Mouse (Mus musculus): ENCODE measurements at regions not wholly inside any gene's neighbourhood (a gene's known extent, or its start where the extent isn't known, plus 50 kb on each side); places are given as distances from the start of the nearest gene placed in this dataset.

- in situ Hi-C loops (cut with MboI; ENCODE audit: low sequenced_read_pairs in 2 of 2, unreplicated experiment in 2 of 2): no loop called here
- Histone ChIP-seq H3K27ac (ENCODE audit: insufficient read depth, low read depth, low read length, poor library complexity, severe bottlenecking) (no peak overlapping the region), H3K9me3 (ENCODE audit: control insufficient read depth, insufficient read depth, low read depth, low read length) (no peaks in the 10 kb centered on the region)
Measured at GRCm38 (mm10) chr13:111966113-111966512, 157.3 kb upstream of the Map3k1 start.

DNA sequence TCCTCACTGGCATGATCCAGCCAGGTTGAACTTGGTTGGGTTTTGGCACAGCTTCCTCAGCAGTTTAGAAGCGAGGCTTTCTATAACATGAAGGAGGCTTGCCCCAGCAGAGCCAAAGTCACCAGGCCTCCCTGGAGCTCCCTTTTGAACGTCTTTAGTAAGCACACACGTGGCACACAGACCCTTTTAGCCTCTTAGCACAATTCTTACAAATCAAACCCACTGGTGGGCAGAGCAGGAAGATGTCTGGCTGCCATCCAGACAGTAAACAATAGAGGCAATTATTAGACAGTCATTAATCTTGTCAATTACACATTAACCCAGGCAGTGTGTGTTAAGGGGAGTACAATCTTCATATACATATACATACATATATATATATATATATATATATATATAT is 157.8 kb upstream of the Map3k1 start:
- TF ChIP-seq ZNF384 (IDR thresholded peaks at IDR 0.05; ENCODE audit: low read depth, low read length) (no peak), CHD2 (IDR thresholded peaks at IDR 0.05; ENCODE audit: low read depth, low read length) (no peak), HCFC1 (IDR thresholded peaks at IDR 0.05; ENCODE audit: borderline replicate concordance, insufficient read depth, low read length) (no peak), ZC3H11A (IDR thresholded peaks at IDR 0.05; ENCODE audit: borderline replicate concordance, low read depth, low read length) (no peak), MAFK (IDR thresholded peaks at IDR 0.05; ENCODE audit: insufficient read depth, low read depth, low read length) (no peak)
- H3K4me3 ChIP-seq (ENCODE audit: insufficient read depth in 1 of 2, low read depth in 1 of 2, low read length in 2 of 2, poor library complexity in 1 of 2, severe bottlenecking in 1 of 2): no peak overlapping the region
- H3K36me3 ChIP-seq (ENCODE audit: control insufficient read depth, insufficient read depth, low read length, poor library complexity, severe bottlenecking): no peaks in the 10 kb centered on the region
- no peak for DNase-seq (ENCODE audit: low read depth, low spot score)
- no peaks in the 10 kb centered on the region for H3K4me1 ChIP-seq (ENCODE audit: control insufficient read depth in 2 of 2, insufficient read depth in 2 of 2, low read length in 2 of 2, poor library complexity in 1 of 2)
- no peak overlapping the region for H3K27ac ChIP-seq (ENCODE audit: insufficient read depth, low read depth, low read length, poor library complexity, severe bottlenecking)
- H3K9me3 ChIP-seq (ENCODE audit: control insufficient read depth, insufficient read depth, low read depth, low read length): no peaks in the 10 kb centered on the region
- in situ Hi-C loops (cut with MboI; ENCODE audit: low sequenced_read_pairs in 2 of 2, unreplicated experiment in 2 of 2): no loop called here
- no peak overlapping the region for H3K9ac ChIP-seq (ENCODE audit: insufficient read depth, low read depth, low read length, poor library complexity, severe bottlenecking)

More at GRCm38 (mm10) chr13:111966113-111966512, 157.3 kb upstream of the Map3k1 start:
- H3K4me3 ChIP-seq (ENCODE audit: insufficient read depth in 1 of 2, low read depth in 1 of 2, low read length in 2 of 2, poor library complexity in 1 of 2, severe bottlenecking in 1 of 2): no peak overlapping the region
- H3K36me3 ChIP-seq (ENCODE audit: control insufficient read depth, insufficient read depth, low read length, poor library complexity, severe bottlenecking): no peaks in the 10 kb centered on the region
- TF ChIP-seq MAFK (IDR thresholded peaks at IDR 0.05; ENCODE audit: insufficient read depth, low read depth, low read length): no peak
- TF ChIP-seq ZNF384 (IDR thresholded peaks at IDR 0.05; ENCODE audit: low read depth, low read length): no peak
- no peak for TF ChIP-seq ZC3H11A (IDR thresholded peaks at IDR 0.05; ENCODE audit: borderline replicate concordance, low read depth, low read length)
- no peak for TF ChIP-seq HCFC1 (IDR thresholded peaks at IDR 0.05; ENCODE audit: borderline replicate concordance, insufficient read depth, low read length)
- no peak for TF ChIP-seq CHD2 (IDR thresholded peaks at IDR 0.05; ENCODE audit: low read depth, low read length)
- DNase-seq (ENCODE audit: low read depth, low spot score): no peak
- no peak overlapping the region for H3K9ac ChIP-seq (ENCODE audit: insufficient read depth, low read depth, low read length, poor library complexity, severe bottlenecking)
- no peaks in the 10 kb centered on the region for H3K4me1 ChIP-seq (ENCODE audit: control insufficient read depth in 2 of 2, insufficient read depth in 2 of 2, low read length in 2 of 2, poor library complexity in 1 of 2)

- H3K4me1 ChIP-seq (ENCODE audit: control insufficient read depth in 2 of 2, insufficient read depth in 2 of 2, low read length in 2 of 2, poor library complexity in 1 of 2): no peaks in the 10 kb centered on the region
- H3K9me3 ChIP-seq (ENCODE audit: control insufficient read depth, insufficient read depth, low read depth, low read length): no peaks in the 10 kb centered on the region
- H3K36me3 ChIP-seq (ENCODE audit: control insufficient read depth, insufficient read depth, low read length, poor library complexity, severe bottlenecking): no peaks in the 10 kb centered on the region
- DNase-seq (ENCODE audit: low read depth, low spot score): no peak
- no peak overlapping the region for H3K27ac ChIP-seq (ENCODE audit: insufficient read depth, low read depth, low read length, poor library complexity, severe bottlenecking)
- in situ Hi-C loops (cut with MboI; ENCODE audit: low sequenced_read_pairs in 2 of 2, unreplicated experiment in 2 of 2): no loop called here
- H3K4me3 ChIP-seq (ENCODE audit: insufficient read depth in 1 of 2, low read depth in 1 of 2, low read length in 2 of 2, poor library complexity in 1 of 2, severe bottlenecking in 1 of 2): no peak overlapping the region
- no peak for TF ChIP-seq MAFK (IDR thresholded peaks at IDR 0.05; ENCODE audit: insufficient read depth, low read depth, low read length)
- no peak for TF ChIP-seq ZNF384 (IDR thresholded peaks at IDR 0.05; ENCODE audit: low read depth, low read length)
- no peak for TF ChIP-seq HCFC1 (IDR thresholded peaks at IDR 0.05; ENCODE audit: borderline replicate concordance, insufficient read depth, low read length)
- no peak for TF ChIP-seq CHD2 (IDR thresholded peaks at IDR 0.05; ENCODE audit: low read depth, low read length)
- no peak for TF ChIP-seq ZC3H11A (IDR thresholded peaks at IDR 0.05; ENCODE audit: borderline replicate concordance, low read depth, low read length)
- no peak overlapping the region for H3K9ac ChIP-seq (ENCODE audit: insufficient read depth, low read depth, low read length, poor library complexity, severe bottlenecking)
Measured at GRCm38 (mm10) chr13:111968197-111968596, 159.4 kb upstream of the Map3k1 start.

DNA sequence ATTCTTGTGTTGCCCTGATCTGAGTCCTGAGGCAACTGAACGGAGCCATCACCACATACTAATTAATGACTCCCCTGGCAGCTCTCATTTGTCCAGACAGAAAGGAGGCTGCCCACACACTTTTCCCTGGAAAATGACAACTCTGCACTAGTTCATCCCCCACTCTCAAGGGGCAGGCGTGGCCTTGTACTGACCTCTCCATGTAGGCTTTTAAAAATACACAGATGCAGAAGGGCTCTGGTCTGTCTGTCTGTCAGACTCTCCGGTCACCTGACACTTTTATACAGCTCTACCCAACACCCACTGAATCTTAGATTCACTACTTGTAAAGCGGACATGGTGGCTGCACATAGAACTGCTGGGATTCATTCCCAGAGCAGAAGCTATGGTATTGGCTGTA is 165.5 kb upstream of the Map3k1 start:
- Histone ChIP-seq H3K36me3 (ENCODE audit: control insufficient read depth, insufficient read depth, low read length, poor library complexity, severe bottlenecking) (no peaks in the 10 kb centered on the region), H3K4me1 (ENCODE audit: control insufficient read depth in 2 of 2, insufficient read depth in 2 of 2, low read length in 2 of 2, poor library complexity in 1 of 2) (peaks cover 3 to 4% of the 10 kb centered on the region in 2 experiments; a peak in 1 of 4 replicates), H3K9ac (ENCODE audit: insufficient read depth, low read depth, low read length, poor library complexity, severe bottlenecking) (no peak overlapping the region), H3K4me3 (ENCODE audit: insufficient read depth in 1 of 2, low read depth in 1 of 2, low read length in 2 of 2, poor library complexity in 1 of 2, severe bottlenecking in 1 of 2) (no peak overlapping the region), H3K27ac (ENCODE audit: insufficient read depth, low read depth, low read length, poor library complexity, severe bottlenecking) (no peak overlapping the region), H3K9me3 (ENCODE audit: control insufficient read depth, insufficient read depth, low read depth, low read length) (no peaks in the 10 kb centered on the region)
- in situ Hi-C loops (cut with MboI; ENCODE audit: low sequenced_read_pairs in 2 of 2, unreplicated experiment in 2 of 2): no loop called here
- DNase-seq (ENCODE audit: low read depth, low spot score): no peak
- TF ChIP-seq HCFC1 (IDR thresholded peaks at IDR 0.05; ENCODE audit: borderline replicate concordance, insufficient read depth, low read length) (no peak), CHD2 (IDR thresholded peaks at IDR 0.05; ENCODE audit: low read depth, low read length) (no peak), MAFK (IDR thresholded peaks at IDR 0.05; ENCODE audit: insufficient read depth, low read depth, low read length) (no peak), ZNF384 (IDR thresholded peaks at IDR 0.05; ENCODE audit: low read depth, low read length) (no peak), ZC3H11A (IDR thresholded peaks at IDR 0.05; ENCODE audit: borderline replicate concordance, low read depth, low read length) (no peak)

DNA sequence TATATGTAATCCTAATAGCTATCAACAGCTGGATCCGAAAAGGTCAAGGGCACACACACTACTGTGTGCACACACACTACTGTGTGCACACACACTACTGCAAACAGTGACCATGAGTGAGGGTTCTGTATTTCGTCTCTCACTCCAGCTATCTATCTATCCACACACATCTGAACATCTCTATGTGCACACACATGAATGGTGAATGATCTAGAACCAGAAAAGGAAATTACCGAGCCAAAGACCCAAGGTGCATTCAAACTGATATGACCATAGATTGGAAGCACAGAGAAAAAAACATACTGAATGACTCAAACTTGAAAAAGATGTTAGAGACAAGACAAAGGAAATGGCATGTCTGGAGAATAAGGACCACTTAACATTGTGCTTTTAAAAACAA is 166.8 kb upstream of the Map3k1 start:
- Histone ChIP-seq H3K4me1 (ENCODE audit: control insufficient read depth in 2 of 2, insufficient read depth in 2 of 2, low read length in 2 of 2, poor library complexity in 1 of 2) (peaks cover 3 to 8% of the 10 kb centered on the region in 2 experiments; a peak in 2 of 4 replicates), H3K27ac (ENCODE audit: insufficient read depth, low read depth, low read length, poor library complexity, severe bottlenecking) (no peak overlapping the region), H3K4me3 (ENCODE audit: insufficient read depth in 1 of 2, low read depth in 1 of 2, low read length in 2 of 2, poor library complexity in 1 of 2, severe bottlenecking in 1 of 2) (no peak overlapping the region), H3K9ac (ENCODE audit: insufficient read depth, low read depth, low read length, poor library complexity, severe bottlenecking) (no peak overlapping the region), H3K36me3 (ENCODE audit: control insufficient read depth, insufficient read depth, low read length, poor library complexity, severe bottlenecking) (no peaks in the 10 kb centered on the region), H3K9me3 (ENCODE audit: control insufficient read depth, insufficient read depth, low read depth, low read length) (no peaks in the 10 kb centered on the region)
- no peak for DNase-seq (ENCODE audit: low read depth, low spot score)
- in situ Hi-C loops (cut with MboI; ENCODE audit: low sequenced_read_pairs in 2 of 2, unreplicated experiment in 2 of 2): no loop called here
- TF ChIP-seq MAFK (IDR thresholded peaks at IDR 0.05; ENCODE audit: insufficient read depth, low read depth, low read length): no peak
- TF ChIP-seq HCFC1 (IDR thresholded peaks at IDR 0.05; ENCODE audit: borderline replicate concordance, insufficient read depth, low read length): no peak
- TF ChIP-seq ZC3H11A (IDR thresholded peaks at IDR 0.05; ENCODE audit: borderline replicate concordance, low read depth, low read length): no peak
- no peak for TF ChIP-seq ZNF384 (IDR thresholded peaks at IDR 0.05; ENCODE audit: low read depth, low read length)
- no peak for TF ChIP-seq CHD2 (IDR thresholded peaks at IDR 0.05; ENCODE audit: low read depth, low read length)

Data from ES-E14 (cell line).